Mouse (Mus musculus) urinary bladder, postnatal 36 days (tissue): Measurements from ENCODE around the gene Slc9a9.
"Not testable (repeated sequence)": the region's sequence is repeated elsewhere in the genome, so short reads cannot be mapped to it uniquely, and the experiment has no call there.

Source experiments
- DNase-seq, 2 experiments: peaks; one replicate each; pipeline ENCODE4 v3.0.0; 2022; ENCODE audit warnings: low spot score in 2 of 2, mixed read lengths in 1 of 2

Gene Slc9a9

DNA sequence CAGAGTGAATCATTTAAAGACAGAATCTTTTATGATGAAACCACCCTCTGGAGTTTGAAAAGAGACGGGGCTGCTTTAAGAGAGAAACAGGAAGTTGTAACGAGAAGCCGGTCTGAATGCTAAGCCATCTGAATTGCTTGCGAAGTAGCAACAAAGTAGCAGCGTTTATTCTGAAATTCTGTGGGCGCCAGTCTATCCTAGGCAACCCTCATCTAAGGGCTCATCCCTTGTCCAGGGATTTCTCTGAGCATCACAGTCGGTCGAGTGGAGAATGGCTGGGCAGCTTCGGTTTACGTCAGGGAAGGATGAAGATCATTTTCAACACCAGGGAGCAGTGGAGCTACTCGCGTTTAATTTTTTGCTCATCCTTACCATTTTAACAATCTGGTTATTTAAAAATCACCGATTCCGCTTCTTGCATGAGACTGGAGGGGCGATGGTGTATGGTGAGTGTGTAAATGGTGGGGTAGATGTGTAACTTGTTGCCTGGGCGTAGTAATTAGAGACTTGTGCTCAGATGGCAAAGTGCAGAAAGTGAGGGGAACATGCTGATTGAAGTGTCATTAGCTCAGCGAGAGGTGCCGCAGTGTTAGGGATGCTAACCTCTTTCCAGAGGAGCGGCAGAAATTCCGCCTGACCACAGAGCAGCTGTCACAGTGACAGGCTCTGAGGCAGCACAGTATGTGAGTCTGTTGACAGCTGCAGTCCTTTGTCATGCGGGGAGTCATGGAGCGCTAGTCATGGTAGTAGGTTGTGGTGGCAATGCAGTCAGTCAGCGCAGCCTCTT is at the start of gene Slc9a9:
Slc9a9 (plus strand) TSS at position 119 of the 787 bp plus-strand sequence.
- peak in 1 of 2 experiments; percentile 6 for DNase-seq

DNA sequence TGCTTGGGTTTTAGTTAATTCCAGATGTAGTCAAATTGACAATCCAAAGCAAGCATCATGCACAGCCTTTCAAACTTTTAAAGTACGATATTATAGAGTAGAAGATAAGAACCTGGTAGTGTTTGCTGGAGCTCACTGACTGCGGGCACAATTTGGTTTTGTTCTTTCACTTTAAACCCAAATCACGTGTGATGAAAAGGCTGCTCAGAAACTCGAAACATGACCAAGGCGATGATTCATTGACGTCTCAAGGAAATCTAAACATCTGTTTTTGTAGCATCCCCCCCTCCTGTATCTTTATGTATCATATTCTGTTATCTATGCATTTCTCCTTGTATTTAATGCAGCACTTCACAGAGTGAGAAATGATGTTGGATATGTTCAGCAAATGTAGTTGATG is 49.4 kb upstream of the Slc9a9 start:
- no peak for DNase-seq

DNA sequence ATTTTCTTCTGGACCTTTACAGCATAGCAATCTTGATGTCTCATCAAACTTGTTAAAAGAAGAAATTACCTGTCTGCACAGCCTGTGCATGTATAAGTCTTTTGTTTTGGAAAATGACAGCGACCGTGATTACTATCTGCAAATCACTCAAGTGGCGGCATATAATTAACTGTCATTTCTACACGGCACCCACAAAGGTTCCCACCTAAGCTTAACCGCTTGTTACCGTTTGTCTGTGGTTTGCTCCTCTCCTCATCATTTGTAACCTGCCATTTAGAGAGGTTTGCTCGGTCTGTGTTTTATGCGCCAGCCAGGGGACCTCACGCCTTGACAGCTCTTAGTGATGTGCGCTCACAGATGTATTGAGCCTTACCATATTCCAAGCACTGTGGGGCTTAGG is 48.9 kb upstream of the Slc9a9 start:
- no peak for DNase-seq

DNA sequence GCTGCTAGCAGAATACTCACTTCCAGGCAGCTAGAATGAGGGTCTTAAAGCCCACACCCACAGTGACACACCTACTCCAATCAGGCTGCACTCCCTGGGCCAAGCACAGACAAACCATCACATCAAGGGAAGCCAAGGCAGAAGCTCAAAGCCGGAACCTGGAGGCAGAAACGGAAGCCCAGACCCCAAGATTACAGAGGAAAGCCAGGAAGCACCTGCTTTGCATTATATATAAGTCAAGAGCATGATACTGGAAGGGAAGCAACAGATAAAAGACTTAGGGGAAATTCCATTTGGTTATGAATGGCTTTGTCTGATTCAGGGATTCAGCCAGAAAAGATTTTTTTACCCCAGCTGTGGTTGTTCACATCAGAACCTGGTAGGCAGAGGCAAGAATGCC is 47.8 kb upstream of the Slc9a9 start:
- no peak for DNase-seq

DNA sequence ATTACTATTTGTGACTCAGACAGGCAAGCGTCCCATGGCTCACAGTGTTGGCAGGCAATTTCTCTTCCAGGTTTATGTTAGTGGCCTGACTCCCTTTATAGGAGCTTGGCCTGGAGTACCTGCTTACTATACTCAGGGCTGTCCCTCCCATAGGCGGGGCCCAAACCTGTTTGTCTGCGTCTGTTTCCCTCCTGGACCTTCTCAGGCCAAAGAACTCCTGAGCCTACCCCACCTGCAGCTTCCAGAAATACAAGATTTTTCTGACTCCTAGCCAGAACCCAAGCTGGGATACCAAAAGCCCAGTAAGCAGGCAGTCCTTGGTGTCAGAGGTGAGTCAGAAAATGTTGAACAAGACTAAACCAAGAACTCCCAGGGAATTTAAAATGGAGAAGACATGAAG is 43.0 kb upstream of the Slc9a9 start:
- DNase-seq, result peak; percentile 2 to 4

DNA sequence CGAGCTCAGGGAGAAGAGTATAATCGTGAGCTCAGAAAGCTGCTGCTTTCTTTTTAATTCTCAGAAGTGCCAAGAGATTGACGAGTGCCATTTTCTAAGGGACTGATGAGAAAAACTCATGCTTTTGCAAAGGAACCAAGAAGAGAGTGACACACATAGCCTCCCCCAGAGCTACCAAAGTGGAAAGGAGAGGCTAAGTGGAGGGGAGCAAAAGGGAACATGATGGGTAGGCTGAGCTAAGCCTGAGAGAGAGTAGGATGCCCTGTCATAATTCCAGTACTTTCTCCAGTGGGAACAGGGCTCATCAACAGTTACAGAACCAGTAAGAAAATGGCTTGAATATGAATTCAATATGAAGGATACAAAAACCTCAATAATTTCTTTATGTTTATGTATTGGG is 40.8 kb upstream of the Slc9a9 start:
- DNase-seq, result no peak

DNA sequence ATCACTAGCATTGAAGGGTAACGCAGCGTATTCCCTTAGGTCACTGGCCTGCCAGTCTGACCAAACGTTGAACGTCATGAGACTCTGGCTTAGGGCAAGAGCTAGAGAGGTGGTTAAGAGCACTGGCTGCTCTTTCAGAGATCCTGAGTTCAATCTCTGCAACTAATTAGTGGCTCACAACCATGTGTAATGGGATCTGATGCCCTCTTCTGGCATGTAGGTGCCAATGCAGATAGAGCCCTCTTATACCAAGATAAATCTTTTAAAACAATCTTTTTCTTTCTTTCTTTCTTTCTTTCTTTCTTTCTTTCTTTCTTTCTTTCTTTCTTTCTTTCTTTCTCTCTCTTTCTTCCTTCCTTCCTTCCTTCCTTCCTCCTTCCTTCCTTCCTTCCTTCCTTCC is 35.4 kb upstream of the Slc9a9 start:
- not testable (repeated sequence) for DNase-seq

DNA sequence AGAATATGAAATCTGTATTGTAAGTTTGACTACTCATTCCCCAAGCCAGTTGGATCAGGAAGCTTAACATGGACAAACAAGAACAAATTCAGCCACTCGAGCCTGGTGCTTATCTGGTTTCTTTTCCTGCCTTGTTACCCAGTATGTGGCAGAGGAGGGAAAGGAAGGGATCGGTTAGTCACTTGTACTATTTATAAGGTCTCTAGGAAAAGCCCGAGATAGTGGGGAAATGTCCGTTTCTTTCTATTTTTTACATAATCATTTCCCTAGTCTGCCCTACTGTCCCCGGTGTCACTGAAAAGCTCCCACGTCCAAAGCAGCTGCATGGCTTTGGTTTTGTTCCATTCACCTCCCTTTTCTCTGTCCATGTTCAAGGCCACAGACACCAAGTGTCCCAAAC is 24.1 kb upstream of the Slc9a9 start:
- no peak for DNase-seq

DNA sequence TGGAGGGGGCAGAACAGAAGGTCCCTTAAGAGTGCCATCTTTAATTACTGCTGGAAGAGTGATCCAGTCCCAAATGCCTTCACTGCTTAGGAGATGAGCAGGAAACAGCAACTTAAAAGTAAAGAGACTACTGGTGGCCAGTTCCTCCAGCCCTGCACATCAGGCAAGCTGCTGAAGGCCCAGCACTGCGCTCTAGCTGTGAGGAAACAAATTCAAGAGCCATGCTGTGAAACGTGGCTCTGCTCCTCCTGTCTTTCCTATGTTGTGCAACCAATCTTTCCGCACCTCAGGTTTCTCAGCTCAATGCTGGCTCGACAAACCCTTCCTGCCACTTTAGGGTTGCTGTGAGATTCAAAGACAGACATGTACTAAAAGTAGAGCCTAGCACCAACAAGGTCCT is 22.3 kb upstream of the Slc9a9 start:
- DNase-seq, result no peak

DNA sequence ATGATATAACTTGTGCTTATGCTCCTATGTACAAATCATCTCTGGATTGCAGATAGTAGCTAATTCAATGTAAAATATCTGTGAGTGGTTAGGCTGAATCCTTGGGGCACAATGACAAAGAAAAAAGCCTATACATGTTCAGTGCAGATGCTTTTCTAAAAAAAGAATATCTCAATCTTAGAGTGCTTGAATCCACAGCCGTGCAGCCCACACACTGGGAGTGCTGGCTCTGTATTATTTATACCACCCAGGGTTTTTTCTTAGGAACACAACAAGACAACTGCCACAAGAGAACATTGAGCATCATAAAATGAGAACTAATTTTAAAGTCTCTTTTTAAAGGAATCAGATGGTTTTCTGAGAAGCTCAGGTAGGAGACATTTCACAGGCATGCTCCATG is 19.7 kb upstream of the Slc9a9 start:
- DNase-seq, result no peak

DNA sequence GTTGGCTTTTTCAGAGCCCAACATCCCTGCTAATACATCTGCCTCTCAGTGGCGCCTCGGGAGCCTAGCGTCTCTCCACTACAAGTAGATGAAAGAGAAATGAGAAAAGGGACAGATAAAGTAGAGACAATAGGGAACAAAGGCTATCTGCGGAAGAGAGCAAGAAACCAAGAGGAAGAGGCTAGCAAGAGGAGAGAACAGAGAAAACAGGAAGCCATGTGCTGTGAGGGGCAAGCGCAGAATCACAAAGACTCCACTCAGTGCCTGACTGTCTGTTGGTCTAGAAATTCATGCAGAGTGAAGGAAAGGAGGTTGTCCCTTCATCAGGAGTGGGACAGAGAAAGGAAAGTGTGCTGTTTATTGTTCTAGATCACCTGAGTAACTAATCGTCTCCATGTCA is 16.5 kb upstream of the Slc9a9 start:
- DNase-seq, result no peak

DNA sequence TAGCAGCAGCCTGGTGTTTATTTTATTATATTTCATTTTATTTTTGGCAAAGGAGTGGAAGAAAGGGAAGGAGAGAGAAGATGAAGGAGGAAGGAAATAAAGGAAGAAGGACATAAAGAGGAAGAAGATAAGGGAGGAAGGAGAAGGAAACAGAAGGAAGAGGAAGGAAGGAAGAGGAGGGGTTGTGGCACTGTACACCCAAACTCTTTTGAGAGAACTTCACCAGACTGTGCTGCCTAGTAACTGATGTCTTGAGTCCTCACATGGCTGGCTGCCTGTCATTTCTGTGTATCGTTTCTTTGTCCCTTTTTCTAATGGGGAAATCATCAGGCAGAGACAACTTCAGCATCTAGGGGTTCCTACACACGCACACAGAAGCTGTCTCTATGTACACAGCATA is 15.9 kb upstream of the Slc9a9 start:
- DNase-seq, result no peak

DNA sequence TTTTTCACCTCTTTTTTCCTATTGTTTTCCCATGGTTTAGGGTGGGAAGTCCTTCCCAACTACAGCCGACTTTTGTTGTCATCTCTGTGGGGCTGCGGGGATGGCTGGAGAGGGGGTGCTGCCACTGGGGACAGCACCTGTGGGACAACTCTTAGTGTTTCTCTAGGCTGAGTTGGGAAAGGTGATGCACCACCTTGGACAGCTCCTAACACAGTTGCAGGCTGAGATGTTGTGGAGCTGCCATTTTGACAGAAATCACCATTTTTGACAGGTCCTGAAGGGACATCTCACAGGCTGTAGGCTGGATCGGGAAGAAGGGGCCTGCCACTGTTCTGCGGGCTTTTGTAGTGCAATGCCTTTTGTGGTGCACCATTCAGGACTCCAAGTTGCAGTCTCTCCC is 13.4 kb upstream of the Slc9a9 start:
- no peak for DNase-seq

DNA sequence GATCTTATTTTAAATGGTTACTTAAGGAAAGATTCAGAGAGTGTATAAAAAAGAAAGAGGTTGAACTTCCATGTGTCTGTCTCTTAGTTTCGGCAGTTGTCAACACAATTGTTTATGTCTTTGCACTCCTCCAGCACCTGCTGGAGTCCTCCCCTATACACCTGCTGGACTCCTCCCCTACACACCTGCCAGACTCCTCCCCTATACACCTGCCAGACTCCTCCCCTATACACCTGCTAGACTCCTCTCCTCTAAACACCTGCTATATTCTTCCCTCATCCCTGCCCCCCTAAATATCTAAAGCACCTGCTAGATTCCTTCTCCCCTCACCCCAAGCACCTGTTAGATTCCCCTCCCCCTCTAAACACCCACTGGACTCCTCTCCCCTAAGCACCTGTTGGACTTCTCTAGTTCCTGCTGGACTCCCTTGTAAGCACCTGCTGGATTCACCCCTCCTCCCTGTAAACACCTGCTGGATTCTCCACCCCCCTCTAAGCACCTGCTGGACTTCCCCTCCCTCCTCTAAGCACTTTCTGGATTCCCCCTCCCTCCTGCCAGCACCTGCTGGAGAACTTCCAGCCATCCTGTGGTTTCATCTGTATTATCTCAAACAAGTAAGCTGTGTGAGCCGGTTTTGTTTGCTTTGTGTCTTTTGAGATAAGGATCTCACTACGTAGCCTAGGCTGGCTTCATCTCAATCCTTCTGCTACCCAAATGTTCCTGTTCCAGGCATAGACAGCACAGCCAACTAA is 10.1 kb upstream of the Slc9a9 start:
- DNase-seq, result no peak

DNA sequence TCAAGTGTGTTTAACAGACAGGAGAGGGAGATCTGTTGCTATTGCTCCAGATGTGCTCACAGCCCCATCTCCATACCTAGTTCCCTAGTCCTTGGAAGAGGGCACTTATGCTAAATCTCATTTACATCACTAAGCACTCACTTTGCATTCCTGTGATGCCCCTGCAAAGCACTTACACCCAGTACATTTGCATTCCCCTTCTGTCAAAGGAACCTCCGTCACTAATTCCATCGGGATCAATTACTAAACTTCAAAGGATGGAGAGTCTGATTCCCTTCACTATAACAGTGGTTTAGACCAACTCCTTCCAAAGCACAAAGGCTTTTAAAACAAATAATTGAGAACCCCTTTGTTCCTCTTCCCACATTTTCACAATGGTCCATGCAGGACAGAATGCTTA is 7.9 kb upstream of the Slc9a9 start:
- no peak for DNase-seq

DNA sequence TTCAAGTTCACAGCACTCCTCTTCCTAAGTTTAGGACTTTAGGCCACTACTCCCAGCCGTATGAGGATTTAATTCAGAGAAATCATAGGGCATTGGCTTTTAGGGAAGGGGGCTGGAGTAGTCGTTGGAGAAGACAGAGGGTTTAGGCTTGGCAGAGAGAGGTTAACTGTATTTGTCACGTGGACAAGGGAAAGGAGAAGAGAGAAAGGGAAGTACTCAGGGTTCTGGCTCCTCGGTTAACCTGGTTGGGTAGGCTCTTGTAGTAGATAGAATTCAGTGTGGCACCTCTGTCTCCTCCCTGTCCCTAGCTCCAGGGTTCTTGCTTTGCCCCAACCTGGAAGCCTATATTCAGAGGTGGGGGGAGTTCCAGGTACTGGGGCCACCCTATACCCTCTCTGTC is 4.5 kb upstream of the Slc9a9 start:
- no peak for DNase-seq

DNA sequence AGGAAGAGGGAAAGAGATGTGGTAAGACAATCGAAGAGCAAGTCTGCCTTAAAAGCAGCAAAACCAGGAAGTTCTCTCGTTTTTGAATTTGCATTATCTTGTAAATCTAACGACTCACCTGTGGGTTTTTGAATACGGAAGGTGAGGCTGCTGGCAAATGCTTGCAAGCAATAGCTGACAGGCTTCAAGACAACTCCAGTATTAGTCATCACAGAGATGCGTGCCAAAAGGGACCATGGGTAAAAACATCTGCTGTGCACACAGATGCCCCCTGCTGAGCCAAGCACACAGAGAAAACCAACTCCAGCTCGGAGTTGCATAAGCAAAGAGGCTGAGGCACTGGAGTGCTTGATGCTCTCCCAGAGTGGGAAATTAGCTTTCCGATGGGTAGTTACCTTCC is 1.1 kb upstream of the Slc9a9 start:
- DNase-seq, result no peak

DNA sequence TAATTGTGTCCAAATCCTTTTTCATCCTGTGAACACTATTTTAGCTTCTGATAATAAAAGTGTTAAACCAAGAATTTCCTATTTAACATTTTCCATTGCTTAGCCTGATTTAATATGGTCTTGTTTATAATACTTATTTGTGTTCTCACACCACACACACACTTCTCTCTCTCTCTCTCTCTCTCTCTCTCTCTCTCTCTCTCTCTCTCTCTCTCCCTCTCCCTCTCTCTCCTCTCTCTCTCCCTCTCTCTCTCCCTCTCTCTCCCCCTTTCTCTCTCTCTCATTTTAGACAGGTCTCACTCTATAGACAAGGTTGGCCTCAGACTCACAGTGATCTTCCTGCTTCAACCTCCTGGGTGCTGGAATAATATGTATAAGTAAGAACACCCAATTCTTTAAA is 995 bp downstream of the Slc9a9 start:
- DNase-seq, result no peak

DNA sequence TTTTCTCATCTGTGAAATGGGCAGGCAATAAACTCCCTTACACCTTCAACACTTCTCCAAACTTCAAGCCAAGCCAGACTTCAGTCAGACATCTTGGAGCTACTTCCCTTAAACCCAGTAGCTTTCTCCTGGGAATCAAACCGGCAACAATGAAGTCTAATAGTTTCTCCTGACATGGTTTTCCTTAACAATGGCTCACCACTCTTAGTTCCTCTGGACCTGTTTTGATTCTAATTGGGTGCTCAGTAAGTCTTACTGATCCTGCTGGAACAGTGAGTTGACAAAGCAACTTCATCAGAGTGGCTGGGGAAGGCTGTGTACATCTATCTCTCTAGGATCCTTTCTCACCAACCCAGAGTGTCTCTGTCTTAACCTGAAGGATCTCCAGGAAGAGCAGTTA is 5.0 kb downstream of the Slc9a9 start:
- DNase-seq, result no peak

DNA sequence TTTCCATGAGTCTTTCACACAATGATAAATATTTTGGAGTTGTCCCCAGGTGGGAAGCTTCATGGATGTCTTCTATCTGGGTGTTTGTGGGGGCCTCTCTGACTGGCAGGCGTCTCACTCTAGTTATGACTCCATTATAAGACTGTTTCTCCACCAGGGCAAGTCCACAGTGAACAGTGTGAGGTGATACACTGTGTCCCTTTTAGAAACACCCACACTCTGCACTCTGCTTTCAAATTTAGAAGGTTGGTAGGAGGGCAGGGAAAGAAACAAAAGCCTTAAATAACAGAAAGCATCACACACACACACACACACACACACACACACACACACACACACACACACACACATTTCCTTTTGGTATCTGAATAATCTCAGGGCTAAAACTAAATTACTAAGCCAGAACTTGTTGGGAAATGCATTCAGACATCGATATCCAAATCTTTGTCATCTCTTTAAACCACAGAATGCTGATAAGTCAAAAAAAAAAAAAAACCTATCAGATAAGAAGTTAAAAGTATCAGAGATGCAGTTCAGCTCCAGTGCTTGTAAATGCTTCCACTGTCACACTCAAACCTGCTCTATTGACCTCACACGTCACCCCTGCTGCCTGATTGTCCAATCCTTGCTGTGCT is 8.4 kb downstream of the Slc9a9 start:
- peak in 1 of 2 experiments; percentile 10 for DNase-seq

DNA sequence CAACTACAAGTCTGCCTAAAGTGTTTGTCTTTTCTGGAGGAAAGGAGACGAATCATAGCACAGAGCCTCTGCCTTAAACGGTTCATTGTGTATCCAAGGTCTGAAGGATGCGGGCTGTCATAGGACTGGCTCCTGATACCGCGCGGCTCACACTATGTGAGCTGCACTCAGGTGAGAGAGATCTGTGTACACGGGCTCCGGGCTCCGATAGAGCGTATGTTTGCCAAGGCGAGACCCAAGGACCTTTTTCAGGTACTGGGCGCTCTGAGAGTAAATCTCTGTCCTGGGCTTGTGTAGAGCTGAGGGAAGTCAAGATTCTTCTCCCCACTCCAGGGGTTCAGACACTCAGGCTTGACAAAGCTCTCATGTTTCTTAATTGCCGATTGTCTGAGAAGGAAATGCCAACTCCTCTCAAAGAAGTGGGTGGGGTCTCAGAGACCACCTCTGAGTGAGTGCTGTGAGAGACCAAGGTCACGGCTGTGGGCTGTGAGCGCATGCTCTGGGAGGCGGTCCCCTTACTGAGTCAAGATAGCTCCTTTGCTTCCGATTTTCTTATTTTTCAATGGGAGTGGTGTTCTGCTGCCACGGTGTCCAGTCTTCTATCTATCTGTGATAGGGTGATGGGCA is 10.9 kb downstream of the Slc9a9 start:
- DNase-seq, result no peak

DNA sequence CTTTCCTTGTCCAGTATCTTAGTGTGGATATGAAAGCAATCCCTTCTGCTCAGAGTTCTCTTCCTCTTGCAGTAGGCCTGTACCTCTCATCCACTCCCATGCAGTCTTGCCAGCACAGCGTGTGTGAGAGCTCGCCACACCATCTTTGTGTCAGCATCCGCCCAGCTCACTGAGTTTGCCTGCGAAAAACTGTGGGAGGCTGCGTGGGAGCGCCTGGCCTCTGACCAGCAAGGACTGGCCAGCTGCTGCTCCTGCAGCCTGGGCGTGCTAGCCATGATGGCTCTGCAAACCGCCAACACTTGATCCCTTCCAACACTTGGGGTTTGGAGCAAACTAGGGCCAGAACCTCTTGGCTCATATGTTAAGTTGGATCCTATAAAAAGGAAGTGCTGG is 11.4 kb downstream of the Slc9a9 start:
- DNase-seq, result peak in 1 of 2 experiments; percentile 60
